Mouse (Mus musculus) frontal cortex, adult (tissue): Measurements from ENCODE around the gene Rexo1.

ENCODE experiments used
- ATAC-seq: cut with Nextera tagmentation; 2 replicates; pipeline ENCODE4 v1.9.2; 2017; ENCODE audit warnings: mild to moderate bottlenecking, moderate library complexity, mixed read lengths; ENCODE audit not compliant: low TSS enrichment

Rexo1 gene

DNA sequence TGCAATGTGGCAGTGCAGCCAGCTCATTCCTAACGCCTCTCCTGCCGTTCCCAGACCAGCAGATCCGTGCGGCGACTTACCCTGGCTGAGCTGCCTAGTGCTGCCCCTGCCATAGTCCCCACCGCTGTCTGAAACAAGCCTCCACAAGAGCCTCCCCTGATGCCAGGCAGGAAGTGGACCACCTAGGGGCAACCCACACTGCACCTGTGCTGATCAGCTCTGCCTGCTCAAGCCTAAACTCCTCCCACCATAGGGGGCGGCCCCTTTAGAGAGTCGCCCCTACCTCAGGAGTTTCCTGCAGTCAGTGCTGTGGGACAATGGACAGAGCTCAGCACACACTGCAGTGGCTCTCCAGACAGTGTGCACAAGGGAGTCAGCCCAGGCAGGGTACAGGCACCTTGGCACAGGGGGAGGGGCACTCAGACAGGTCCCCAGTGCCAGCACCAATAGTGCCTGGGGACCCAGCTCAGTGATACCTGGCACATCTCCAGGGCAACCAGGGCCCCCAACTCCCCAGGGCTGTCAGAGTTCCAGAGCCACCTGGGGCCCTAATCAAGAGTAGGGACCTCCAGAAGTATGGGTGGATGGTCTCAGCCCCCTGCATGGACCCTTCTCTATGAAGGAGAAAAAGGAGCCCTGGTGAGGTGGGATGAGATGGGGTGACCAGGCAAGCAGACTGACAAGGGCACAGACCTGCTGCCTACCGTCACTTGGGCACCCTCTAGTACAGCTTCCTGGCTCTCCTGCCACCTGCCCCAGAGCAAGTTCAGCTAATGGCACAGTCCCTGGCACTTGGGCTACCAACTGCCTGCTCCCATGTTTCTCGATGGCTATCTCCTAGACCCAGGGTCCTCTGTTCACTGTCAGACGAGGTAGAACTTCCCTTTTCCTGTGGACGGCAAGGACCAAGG is 23.5 kb upstream of the Rexo1 start:
- ATAC-seq = no peak

GRCm38 (mm10) chr10:80584045-80584488 is 22.7 kb upstream of the Rexo1 start:
- ATAC-seq = no peak

GRCm38 (mm10) chr10:80583047-80583446 is 21.7 kb upstream of the Rexo1 start:
- ATAC-seq = no peak

DNA sequence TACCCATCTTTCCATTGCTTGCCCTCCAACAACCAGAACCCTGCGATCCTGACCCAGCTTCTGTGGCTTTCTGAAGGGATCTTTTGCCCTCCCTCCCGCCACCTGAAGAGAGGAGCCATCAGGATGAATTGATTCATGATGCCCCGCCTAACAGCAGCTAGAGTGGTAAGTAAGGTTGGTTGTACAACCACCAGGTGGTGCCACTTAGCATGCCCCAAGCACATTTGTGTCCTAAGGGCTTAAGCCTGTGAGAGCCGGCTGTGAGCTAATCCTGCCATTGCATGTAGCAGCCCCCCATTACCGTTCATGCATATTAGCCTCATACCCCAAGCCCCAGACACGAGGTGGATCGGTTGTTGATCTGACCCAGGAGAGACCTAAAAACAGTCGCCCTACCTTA is 17.6 kb upstream of the Rexo1 start:
- 0 out of 2 replicates have a peak, but pooled peaks have one; percentile 13 for ATAC-seq

DNA sequence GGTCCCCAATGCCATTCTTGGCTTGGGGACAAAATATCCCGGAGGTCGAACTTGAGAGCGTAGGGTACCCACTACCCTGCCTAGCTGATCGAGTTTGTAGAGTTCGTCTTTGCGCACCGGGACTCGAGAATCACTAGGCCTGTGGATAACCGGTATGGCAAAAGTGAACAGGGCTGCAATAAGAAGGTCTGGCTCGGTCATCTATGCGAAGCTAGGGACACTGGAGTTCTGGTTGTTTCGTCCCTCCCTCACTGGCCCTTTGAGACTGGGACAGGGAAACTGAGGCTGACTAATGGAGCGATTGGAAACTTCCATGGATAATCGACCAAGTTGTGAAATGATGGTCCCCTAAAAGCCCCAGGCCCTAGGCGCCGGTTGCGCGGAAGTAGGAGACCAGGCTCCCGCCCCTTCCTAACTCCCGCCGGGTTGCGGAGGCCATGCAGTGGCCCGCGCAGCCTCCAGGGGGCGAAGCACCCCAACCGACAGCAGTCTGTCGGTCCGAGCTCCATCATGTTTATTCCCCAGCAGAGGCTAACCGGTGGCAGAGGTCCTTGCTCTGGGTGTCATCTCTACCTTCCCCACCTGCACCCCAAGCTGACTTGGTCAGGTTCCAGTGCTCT is 16.9 kb upstream of the Rexo1 start:
- ATAC-seq = 0 out of 2 replicates have a peak, but pooled peaks have one; percentile 10

DNA sequence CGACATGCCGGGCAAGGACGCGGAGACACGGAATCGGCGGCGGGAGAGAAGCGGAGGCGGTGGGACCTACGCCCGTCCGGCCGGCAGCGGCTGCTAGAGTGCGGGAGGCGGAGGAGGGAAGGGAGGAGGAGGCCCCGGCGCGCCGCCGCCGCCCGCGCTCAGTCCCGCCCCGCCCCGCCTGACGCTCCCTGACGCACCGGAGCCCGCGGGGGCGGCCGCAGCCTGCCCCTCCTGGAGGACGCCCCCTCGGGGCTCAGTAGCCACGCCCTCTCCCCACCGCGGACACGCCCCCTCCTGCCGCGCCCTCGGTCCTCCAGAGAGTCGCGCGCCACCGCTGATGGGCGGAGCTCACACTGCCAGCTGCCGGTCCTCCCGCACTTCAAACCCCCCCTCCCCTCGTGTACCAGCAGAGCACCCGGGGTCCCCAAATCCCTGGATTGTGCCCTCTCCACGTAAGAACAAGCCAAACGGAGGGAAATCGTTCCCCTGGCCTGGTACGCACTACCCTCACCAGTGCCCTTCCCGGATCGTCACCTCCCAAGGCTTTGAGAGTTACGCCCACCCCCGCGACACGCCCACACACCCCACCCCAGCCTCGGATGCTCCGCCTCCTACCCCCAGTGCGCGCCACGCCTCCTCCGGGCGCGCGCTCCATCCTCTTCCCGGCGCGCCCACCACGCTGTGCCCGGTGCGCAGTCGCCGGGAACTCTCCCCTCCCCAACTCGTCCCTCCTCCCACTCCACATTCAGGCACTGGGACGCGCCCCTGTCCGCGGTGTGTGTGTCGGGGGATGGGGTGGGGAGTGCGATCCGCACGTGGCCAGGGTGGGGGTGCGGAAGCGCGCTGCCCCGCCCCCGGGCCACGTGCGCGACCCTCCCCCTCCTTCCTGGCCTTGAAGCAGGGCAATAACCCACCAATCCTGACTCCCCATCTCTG is 16.1 kb upstream of the Rexo1 start, which contains the start of gene Klf16:
TSS of gene Klf16 (minus strand) at position 127 of the 936 bp plus-strand sequence.
- peak; percentile 26 for ATAC-seq

DNA sequence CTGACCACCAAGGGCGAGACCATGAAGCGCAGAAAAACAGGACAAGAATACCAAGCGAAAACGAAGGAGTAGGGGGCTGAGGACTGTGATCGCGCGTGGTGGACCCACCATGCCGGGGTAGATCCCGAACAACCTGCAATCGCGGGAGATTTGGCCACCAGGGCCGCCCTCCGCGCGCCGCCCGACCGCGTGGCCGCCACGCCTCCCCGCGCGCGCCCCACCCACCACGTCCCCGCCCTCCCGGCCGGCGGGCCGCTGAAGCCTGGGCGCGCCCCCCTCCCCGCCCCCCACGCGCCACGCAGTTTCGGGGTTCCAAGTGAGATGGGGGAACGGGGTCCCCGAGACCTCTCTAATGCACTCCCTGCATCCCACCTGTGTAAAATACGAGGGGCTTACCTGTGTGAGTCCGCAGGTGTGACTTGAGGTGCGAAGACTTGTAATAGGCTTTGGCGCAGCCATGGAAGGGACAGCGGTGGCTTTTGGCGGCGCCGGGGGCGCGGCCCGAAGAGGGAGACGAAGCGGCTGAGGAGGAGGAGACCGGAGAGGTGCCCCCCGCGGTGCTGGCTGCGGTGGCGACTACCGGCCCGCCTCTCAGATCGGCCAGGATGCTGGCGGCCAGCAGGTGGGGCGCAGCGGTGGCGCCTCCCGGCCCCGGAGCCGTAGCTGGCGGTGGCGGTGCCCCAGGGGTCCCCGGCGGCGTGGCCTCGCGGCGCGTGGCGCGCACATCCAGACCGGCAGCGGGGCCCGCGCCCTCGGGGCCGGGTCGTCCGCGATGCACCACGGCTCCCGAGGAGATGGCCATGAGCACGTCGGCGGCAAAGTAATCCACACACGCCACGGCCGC is 15.2 kb upstream of the Rexo1 start:
- no peak for ATAC-seq

- no peak for ATAC-seq
Measured at GRCm38 (mm10) chr10:80575925-80576324, 14.6 kb upstream of the Rexo1 start.

DNA sequence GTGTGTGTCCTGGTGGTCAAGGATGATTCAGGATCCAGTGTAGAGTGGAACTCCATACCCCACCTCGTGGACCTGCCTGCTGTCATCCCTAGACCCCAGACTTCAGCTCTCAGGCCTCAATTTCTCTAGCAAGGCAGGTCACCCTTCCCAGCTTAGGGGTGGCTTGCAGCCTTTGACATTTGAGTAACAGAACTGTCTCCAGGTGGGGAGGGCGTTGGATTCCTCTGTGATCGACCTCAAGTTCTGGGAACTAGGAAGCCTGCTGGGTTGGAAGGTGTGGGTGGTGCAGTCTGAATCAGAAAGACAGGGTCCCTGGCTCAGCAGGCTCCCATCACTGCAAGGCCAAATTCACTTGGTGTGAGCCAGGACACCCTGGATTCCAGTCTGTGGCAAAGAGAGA is 13.5 kb upstream of the Rexo1 start:
- no peak for ATAC-seq

DNA sequence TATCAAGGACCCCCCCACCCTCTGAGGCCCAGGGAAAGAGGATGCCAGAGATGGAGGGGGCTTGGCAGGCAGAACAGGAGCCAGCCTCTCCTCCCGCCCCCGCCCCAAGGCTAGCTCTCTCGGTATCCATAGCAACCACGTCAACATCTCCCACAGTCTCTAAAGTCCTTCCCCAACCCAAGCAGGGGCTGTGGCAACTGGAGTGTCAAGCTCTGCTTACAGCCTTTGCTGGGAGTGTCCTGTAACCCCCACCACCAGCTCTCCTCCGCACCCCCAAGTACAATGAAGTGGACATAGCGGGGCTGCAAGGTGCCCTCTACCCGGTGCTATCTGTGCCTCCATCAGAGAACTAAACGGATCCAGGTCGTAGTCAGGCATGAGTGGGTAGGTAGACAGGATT is 12.6 kb upstream of the Rexo1 start:
- peak; percentile 29; the same call in 1 of the 2 replicates for ATAC-seq

DNA sequence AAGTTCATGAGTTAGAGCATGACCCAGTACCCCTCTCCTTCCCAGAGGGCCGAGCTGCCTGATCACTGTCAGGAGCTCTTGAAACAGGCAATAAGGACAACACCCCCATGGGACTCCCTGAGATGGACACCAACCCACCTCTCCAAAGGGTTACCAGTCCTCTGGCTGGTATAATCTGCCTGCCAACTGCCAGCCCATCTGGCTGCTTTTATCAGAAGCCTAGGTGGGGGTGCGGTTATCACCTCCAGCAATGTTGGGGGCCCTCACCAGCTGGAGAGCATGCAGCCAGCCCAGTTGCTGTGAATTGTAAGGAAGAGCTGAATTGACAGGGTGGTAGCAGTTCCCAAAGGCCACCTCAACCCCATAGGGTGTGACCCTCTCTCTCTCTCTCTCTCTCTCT is 11.1 kb upstream of the Rexo1 start:
- no peak for ATAC-seq

DNA sequence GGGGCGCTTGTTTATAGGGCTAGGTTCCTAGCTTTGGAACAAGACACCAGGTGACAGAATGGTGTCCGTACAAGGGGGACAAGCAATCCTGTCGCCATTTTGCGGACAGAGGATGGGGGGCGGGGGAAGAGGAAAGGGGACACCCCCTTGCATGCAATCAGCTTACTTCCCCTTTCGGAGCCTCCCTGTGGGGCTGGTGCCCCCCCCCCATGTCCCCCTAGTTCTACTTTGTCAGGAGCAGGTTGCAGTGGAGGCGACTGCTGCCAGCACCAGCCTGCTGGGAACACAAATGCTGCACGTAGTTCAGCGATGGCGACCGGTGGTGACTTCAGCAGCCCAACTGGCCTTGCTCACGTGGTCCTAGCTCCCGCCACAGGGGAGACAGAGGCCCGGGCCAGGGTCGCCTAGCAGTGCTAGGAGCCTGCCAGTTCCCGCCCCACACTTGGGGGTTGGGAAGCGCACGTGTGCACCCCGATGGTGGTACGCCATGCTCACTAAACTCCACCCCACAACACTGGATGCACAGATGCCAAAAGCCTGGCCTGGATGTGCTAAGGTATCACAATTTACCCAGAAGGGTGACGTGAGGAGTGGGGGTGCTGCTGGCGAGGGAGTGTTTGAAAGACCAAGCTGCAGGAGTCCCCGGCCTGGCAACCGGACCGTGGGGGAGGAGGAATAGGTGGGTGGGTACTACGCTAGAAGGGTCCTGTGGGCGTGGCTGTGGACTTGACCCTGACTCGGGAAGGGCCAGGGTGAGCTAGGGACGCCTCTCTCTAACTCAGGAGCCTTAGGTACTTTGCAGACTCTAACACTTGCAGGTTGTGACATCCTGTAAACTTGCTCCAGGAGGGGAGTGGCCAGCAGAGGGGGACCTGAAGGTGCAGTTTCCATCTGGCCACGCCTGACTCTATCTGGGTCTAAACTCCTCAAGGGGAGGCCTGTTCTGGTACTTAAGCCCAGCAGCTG is 9.8 kb upstream of the Rexo1 start:
- no peak for ATAC-seq

DNA sequence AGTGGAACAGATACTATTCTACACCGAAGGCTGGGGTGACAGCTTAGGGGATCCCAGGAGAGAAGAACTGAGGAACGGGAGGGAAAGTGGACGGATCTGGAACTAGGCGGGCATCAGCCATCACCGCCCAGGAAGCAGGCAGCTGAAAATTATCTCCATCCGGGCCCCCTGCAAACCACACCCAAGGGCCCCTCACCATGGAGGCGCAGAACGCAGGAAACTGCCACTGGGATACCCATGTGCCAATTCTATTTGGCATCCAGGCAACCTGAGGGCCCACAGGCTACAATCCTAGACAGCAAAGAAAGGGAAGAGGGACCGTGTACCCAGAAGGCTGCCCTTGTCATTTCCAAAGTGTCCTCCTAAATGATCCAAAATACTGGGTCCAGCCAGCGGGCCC is 9.1 kb upstream of the Rexo1 start:
- ATAC-seq = no peak

DNA sequence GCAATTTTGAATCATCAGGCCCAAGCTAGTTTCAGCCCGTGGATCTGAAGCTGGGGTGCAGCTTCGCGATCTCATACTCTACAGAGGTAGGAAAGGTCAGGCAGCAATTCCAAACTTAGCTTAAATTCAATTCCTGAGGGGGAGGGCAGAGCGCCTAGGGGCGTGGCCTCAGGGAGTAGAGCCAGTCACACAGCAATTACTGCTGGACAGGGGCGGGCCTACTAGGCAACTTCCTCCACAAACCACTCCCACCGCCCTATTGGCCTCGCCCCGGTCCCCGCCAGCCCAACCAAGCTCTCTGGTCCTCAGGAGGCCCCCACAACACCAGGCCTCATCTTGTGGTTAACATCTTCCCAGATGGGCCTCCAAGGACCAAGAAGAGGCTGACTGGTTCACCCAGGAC is 8.3 kb upstream of the Rexo1 start:
- no peak for ATAC-seq

DNA sequence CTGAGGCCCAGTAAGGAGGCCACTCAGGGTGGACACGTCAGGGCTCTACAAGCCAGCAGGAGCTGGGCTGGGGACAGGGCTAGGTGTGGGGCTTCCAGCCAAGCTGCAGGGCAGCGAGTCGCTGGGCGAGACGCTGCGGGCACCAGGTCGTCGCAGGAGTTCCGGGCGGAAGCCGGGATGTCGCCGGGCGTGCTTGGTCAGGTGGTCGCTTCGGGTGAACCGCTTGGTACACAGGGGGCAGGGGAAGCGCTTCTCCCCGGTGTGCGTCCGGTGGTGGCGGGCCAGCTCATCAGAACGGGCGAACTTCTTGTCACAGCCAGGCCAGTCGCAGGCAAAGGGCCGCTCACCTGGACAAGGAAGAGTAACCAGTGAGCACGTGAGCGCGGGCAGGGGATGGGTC is 7.5 kb upstream of the Rexo1 start:
- ATAC-seq = no peak

- peak; percentile 69 for ATAC-seq
Measured at GRCm38 (mm10) chr10:80566375-80567092, 5.2 kb upstream of the Rexo1 start.

GRCm38 (mm10) chr10:80560621-80561020 is 739 bp downstream of the Rexo1 start:
- ATAC-seq = no peak

DNA sequence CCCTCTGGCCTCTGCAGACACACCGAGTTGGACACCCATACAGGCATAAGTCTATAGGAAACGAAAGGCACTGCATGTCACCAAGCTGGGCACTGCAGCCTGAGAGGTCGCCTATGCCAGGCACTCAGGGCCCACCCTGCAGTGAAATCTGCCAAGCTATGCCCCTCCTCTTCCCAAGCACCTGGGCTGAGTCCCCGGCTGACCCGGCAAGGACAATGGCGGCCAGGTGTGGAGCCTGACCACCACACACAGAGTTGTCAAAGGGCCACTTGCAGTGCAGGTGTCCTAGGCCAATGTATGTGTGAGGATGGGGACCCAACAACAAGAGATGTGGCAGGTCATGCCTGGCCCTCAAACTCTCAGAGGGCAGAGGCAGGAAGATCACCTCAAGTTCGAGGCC is 1.9 kb downstream of the Rexo1 start:
- ATAC-seq = no peak

DNA sequence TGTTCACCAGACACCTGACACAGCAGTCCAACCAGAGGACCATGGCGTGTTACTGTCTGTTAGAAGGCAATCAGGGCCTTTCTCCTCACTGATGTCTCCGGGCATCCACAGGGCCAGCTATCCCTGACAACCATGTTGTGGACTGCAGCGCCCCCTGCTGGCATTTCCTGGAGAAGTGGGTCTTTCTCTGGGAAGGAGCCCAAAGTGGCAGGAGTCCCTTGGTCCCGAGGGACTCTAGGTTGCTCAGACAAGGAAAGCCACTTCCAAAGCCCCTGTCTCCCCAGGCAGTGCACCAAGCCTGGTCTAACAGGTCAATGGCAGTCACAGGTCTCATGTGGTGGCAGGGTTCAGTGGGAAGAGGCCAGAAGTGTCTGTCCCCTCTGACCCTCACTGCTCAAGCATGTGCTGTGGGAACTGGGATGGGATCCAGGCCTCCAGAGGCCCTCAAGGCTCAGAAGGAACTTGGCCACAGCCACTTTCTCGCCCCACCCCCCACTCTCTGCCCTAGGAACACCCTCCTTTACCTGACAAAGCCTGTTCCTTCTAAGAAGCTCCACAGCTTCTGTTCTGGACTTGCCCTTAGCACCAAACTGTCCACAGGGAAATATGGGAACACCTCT is 3.9 kb downstream of the Rexo1 start:
- 0 out of 2 replicates have a peak, but pooled peaks have one; percentile 27 for ATAC-seq
